Mouse (Mus musculus) ovary, postnatal 36 days (tissue): ENCODE results near the gene Ets1.

Experiments used
- DNase-seq: peaks from one replicate; pipeline ENCODE4 v3.0.0; 2022; ENCODE audit warnings: low spot score, mixed read lengths

Gene Ets1

GRCm38 (mm10) chr9:32695492-32696190, 59.6 kb downstream of the Ets1 start:
- peak; percentile 98 for DNase-seq

GRCm38 (mm10) chr9:32696259-32696658, 60.2 kb downstream of the Ets1 start:
- DNase-seq = no peak

GRCm38 (mm10) chr9:32696717-32697116, 60.7 kb downstream of the Ets1 start:
- peak; percentile 31 for DNase-seq

GRCm38 (mm10) chr9:32697291-32698110, 61.5 kb downstream of the Ets1 start:
- DNase-seq = no peak

- DNase-seq = no peak
Measured at GRCm38 (mm10) chr9:32698766-32699165, 62.7 kb downstream of the Ets1 start.

GRCm38 (mm10) chr9:32699391-32699841, 63.4 kb downstream of the Ets1 start:
- no peak for DNase-seq

GRCm38 (mm10) chr9:32700091-32700905, 64.3 kb downstream of the Ets1 start:
- no peak for DNase-seq

GRCm38 (mm10) chr9:32701126-32701997, 65.3 kb downstream of the Ets1 start:
- DNase-seq = no peak

- DNase-seq = no peak
Measured at GRCm38 (mm10) chr9:32701998-32702305, 65.9 kb downstream of the Ets1 start.

GRCm38 (mm10) chr9:32702836-32703395, 66.9 kb downstream of the Ets1 start:
- DNase-seq = no peak

- DNase-seq = no peak
Measured at GRCm38 (mm10) chr9:32703976-32704745, 68.1 kb downstream of the Ets1 start.

- DNase-seq = no peak
Measured at GRCm38 (mm10) chr9:32705827-32706478, 69.9 kb downstream of the Ets1 start.

- DNase-seq = no peak
Measured at GRCm38 (mm10) chr9:32707436-32707835, 71.4 kb downstream of the Ets1 start.

- DNase-seq = no peak
Measured at GRCm38 (mm10) chr9:32708491-32708890, 72.5 kb downstream of the Ets1 start.

GRCm38 (mm10) chr9:32709359-32709758, 73.3 kb downstream of the Ets1 start:
- DNase-seq = no peak

GRCm38 (mm10) chr9:32709764-32710734, 74.0 kb downstream of the Ets1 start:
- DNase-seq = no peak

- no peak for DNase-seq
Measured at GRCm38 (mm10) chr9:32710987-32711652, 75.1 kb downstream of the Ets1 start.

- no peak for DNase-seq
Measured at GRCm38 (mm10) chr9:32711768-32712167, 75.7 kb downstream of the Ets1 start.
